Mouse (Mus musculus) Patski (cell line): Measurements from ENCODE around the gene Sfxn5. TPM values are rescaled to one million over a fixed set of nuclear protein-coding genes. Genes with fewer than 3 reads are reported as not detected.

ENCODE experiments used
- ATAC-seq: fragments of 100-300 bp; one replicate; pipeline ENCODE4 v1.8.0; 2021
- CTCF ChIA-PET: fragments of 350-600 bp; sonication (Branson Sonifier 250); formaldehyde crosslinking; loops from one replicate; lab custom pipeline; 2022; ENCODE audit warnings: inconsistent platforms; lab: Charles Lee
- POLR2A ChIA-PET: fragments of 350-600 bp; sonication (Branson Sonifier 250); formaldehyde crosslinking; loops from one replicate; lab custom pipeline; 2022; ENCODE audit warnings: antibody characterized with exemption, inconsistent platforms; lab: Charles Lee
- DNase-seq: peaks from one replicate; pipeline ENCODE4 v3.0.0-alpha.2; 2011; ENCODE audit warnings: low read depth, low spot score
- H3K27me3 ChIP-seq: fragments of 371-371 bp; one replicate; pipeline ENCODE4 v1.5.1; 2021
- CTCF ChIP-seq: fragments of 100-300 bp; IDR thresholded peaks from one replicate; pipeline ENCODE4 v1.5.1; 2021
- in situ Hi-C: fragments of 300-500 bp; cut with MboI; formaldehyde crosslinking; loops from 3 replicates; pipeline ENCODE4 v1.11.1; 2018; ENCODE audit warnings: low pct_unique_long_range_greater_than_20kb, mixed read lengths
- polyA plus RNA-seq: library from polyadenylated mRNA; unstranded; gene quantifications from one replicate; pipeline ENCODE4 v1.2.3, GENCODE M21; 2021

Gene Sfxn5
- polyA plus RNA-seq, 1 experiment from 2014 or later: 10.9 TPM

DNA sequence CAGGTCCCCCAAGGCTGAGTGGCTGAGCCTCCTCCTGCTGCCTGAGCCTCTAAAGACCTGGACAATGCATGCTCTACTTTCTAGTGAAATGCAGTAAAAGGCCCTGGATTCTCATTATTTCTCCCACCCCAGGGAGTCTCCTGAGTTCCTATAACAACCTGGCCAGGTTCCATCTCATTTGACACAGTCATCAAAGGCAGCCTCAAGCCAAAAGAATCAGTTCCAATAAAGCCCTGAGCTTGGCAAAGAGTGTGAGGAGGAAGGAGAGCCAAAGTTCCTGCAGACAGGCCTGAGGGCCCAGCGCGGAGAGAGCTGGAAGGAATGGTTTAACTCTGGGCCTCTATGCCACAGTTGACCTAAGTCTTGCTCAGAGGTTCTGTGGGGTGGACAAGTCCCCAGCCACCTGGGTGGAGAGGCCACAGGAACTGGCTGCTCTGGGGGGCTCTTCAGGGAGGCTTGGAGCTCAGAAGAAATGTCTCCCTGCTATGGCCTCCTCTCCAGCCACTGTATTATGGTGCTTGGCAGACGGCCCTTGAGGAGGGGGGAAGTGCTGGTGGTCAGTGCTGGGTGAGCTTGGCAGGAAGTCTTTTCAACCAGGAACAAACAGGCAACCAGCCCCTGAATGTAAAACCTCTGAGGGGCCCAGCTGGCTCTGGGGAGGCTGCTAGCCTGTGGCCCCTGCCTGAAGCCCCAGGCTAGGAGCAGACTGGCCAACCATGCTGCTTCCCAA, 30.7 kb downstream of the Sfxn5 start:
- CTCF ChIA-PET: interaction anchor here (0.7 to 1.4 kb wide), 4 partner anchors 10 to 44 kb away, joined by 3 read pairs; no protein-coding TSS in a partner anchor
- no peak for TF ChIP-seq CTCF
- in situ Hi-C loops: no loop called here
- POLR2A ChIA-PET: interaction anchor here (0.6 kb wide), 1 partner anchor 124 kb away, joined by 4 read pairs; no protein-coding TSS in a partner anchor
- no peaks in the 10 kb centered on the region for H3K27me3 ChIP-seq
- peak; percentile 49 for ATAC-seq
- peak; percentile 38 for DNase-seq

DNA sequence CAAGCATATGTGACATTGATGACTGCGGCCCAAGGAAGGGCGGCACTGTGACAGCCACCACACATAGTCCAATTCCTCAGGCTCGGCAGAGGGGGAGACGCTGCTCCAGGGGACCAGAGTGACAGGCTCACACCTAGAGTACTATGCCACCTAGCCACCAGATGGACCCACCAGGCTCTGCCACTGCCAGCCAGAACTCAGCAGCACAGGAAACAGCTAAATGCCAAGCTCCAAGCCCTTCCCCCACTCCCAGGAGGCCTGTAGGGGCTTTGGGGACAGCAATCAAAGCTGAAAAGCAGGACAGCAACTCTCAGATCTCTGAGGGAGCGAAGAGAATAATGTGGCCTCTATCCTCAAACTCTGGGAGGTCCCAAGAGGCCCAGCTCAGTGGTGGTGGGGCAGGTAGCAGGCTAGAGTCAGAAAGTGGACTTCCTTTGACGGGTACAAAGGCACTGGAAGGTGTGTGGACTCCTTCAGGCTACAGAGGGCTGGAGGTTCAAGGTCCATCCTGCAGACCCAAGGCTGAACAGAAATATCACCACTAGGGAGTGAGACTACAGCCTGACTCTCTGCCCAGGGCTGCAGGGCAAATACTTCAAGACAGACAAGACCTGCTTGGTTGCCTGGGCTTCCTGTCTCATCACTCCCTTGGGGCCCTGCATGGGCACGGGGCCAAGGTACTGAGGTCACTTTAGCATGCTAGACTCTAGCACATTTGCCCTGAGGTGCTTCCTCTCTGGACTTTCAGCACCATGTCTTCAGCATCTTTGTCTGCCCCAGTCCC, 37.6 kb downstream of the Sfxn5 start:
- ChIA-PET CTCF (interaction anchor here (0.8 to 1.4 kb wide), 3 partner anchors 31 to 98 kb away, joined by 3 to 4 read pairs (median 3); no protein-coding TSS in a partner anchor), POLR2A (no interaction called here)
- in situ Hi-C loops: no loop called here
- no peak for TF ChIP-seq CTCF
- ATAC-seq (peak; percentile 89), DNase-seq (peak; percentile 82)
- no peaks in the 10 kb centered on the region for H3K27me3 ChIP-seq

DNA sequence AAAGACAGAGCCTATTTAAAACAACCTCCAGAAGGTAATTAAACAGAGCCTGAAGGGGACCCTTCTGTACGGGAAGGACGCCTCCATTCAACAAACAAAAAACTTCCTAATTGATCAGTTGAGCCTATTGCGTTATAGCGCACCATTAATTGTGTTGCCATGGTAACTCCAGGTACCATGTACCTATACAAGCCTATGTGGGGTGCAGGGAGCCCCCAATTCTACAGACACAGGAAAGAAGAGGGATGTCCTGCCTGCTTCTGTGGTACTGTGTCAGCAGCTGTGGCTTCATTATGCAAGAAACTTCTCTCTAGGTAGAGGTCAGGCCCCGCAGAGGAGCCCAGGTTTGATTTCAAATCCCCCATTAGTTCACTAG, 39.2 kb downstream of the Sfxn5 start:
- POLR2A ChIA-PET: interaction anchor here (1.8 kb wide), 1 partner anchor 38 kb away, joined by 4 read pairs; no protein-coding TSS in a partner anchor

DNA sequence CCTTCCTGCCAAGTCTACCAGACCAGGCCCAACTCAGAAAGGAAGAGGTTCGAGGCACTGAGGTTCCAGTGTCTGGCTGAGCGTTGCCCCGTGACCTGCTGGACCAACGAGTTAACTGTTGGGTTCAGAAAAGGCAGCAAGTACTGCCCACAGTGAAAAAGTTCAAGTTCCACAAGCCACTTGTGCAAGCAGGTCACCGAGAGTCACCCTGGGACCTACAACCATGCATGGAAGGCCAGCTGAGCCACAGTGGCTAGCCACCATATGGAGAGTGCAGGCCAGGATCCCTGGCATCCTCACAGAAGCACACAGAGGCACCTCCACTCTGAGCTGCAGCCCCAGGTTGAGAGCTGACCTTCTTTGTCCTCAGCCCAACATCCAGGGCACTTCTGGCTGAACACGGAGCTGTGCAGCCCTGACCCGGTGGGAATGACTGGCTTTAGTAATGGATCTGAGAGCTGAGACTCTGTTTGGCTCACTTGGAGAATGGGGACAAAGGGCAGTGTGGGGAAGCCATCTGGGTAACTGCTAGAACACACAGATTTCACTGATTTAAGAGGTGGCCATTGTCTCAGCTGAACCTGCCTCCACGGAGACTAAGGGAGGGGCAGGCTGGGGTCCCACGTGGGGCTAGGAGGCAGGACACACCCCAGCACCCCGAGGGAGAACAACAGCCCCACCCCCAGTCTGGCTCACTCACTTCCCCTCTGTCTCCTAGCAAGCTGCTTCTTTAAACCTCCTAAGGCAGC, 39.8 kb downstream of the Sfxn5 start:
- ATAC-seq: no peak
- in situ Hi-C loops: no loop called here

More for the DNA sequence above, 39.2 kb downstream of the Sfxn5 start:
- H3K27me3 ChIP-seq: no peaks in the 10 kb centered on the region
- ATAC-seq (no peak), DNase-seq (no peak)
- in situ Hi-C loops: no loop called here
- TF ChIP-seq CTCF: no peak
- CTCF ChIA-PET: no interaction called here

DNA sequence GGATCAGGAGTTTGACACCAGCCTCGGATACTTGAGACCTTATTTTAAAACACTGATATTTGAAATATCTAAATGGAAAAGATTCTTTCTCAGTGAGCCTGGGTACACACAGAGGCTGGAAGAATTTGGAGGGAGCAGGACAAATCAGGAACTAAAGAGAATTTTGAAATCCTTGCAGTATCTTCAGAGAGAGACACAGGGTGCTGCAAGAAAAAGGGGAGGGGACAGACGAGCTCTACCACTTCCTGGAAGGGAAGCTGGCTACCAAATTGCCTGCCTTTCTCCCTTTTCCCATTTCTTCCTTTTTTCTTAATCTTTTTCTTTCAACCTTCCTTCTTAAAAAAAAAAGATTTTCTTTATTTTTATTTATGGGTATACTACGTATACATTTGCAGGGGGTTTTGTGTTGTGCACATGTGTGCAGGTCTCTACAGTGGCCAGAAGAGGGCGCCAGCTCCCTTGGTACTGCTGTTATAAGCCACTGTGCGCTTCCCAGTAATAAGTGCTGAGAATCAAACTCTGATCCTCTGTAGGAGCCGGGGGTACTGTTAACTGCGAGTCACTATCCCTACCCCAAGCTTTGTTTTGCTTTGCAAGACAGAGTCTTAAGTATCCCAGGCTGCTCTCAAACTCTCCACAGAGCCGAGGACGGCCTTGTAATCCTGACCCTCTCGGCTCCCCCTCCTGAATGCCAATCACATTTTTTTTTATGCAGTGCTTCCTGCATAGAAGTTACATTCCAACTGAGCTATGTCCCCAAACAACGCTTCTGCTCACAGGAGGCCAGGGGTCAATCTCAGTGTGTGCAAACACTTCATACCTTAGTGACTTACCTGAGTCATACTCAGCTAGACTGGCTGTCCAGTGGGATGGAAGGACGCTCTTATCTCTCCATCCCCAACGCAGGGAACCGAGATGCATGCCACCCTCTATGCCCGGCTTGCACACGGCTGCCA, 42.1 kb downstream of the Sfxn5 start:
- TF ChIP-seq CTCF: no peak
- H3K27me3 ChIP-seq: no peaks in the 10 kb centered on the region
- ChIA-PET CTCF (interaction anchor here (0.8 to 1.9 kb wide), 6 partner anchors 13 to 120 kb away, joined by 3 to 4 read pairs (median 4); no protein-coding TSS in a partner anchor), POLR2A (interaction anchor here (0.6 to 0.9 kb wide), 3 partner anchors 24 to 114 kb away, joined by 3 to 4 read pairs (median 4); no protein-coding TSS in a partner anchor)
- no peak for ATAC-seq
- in situ Hi-C loops: no loop called here
- no peak for DNase-seq

More for the DNA sequence above, 39.8 kb downstream of the Sfxn5 start:
- no peaks in the 10 kb centered on the region for H3K27me3 ChIP-seq
- TF ChIP-seq CTCF: no peak
- ChIA-PET CTCF (interaction anchor here (1.1 kb wide), 1 partner anchor 11 kb away, joined by 3 read pairs; no protein-coding TSS in a partner anchor), POLR2A (interaction anchor here (1.8 kb wide), 1 partner anchor 39 kb away, joined by 4 read pairs; no protein-coding TSS in a partner anchor)
- DNase-seq: no peak

DNA sequence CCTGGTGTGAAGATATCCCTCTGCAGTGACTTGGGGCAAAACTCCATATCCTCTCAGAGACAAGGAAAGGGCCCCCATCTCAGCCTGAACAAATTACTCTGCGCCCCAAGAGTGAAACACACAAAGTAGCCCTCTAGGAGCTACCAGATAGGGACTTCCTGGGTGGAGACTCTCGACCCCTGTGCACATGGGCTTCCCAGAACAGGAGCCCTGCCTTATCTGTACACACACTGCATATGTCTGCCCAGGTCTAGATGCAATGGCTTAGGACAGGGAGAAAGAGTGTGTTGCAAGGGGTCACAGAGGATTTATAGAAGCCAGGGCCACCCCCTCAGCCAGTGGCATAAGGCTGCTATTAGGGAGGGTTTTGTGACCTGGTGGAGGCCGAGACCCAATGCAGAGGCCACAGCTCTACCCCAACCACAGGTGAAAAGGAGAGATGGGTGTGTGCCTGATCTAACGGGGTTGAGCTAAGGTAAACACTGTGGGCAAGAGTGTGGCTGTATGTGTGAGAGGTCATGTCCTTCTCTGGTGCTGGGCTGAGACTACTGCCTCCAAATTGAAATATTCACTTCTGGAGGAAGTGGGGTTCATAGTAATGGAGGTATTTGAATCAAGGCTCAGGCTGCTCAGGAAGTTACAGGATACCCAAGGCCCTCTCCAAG, 44.9 kb downstream of the Sfxn5 start:
- no peaks in the 10 kb centered on the region for H3K27me3 ChIP-seq
- DNase-seq (no peak), ATAC-seq (no peak)
- in situ Hi-C loops: no loop called here
- CTCF ChIA-PET: no interaction called here
- POLR2A ChIA-PET: interaction anchor here (1.2 kb wide), 1 partner anchor 44 kb away, joined by 4 read pairs; the partner anchor contains the start of gene Sfxn5
- TF ChIP-seq CTCF: no peak

DNA sequence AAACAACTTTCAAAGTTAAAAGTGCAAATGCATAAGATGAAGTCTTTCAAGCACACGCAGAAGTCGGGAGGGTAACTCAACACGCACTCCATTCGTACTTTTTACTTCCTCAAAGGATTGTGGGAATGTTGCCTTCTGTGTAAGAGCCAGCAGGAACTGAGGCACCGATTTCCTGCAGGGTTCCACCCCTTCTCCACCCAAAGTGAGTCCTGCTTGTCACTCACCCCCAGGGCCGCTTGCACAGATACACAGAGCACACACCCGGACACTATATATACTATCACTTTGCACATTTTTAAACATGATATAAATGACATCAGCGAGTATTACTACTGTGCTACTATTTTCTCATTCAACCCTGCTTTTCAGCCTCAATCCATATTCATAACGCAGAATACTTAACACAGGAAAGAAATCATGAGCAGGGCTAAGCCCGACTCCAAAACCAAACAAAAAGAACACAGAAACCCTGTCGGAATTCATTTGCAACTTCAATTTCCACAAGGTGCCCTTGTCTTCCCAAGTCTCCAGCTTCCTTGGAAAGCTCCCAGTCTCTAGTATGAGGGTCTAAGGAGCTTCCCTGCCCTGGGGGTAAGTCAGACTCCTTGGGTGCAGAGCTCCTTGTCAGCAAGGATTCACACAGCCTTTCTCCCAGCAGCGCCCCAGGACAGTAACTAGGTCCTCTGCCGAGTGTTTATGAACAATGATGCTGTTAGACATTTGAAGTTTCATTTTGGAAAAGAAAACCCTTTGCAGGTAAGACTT, 46.8 kb downstream of the Sfxn5 start:
- in situ Hi-C loops: no loop called here
- DNase-seq (no peak), ATAC-seq (no peak)
- ChIA-PET CTCF (no interaction called here), POLR2A (no interaction called here)
- no peak for TF ChIP-seq CTCF
- no peaks in the 10 kb centered on the region for H3K27me3 ChIP-seq

DNA sequence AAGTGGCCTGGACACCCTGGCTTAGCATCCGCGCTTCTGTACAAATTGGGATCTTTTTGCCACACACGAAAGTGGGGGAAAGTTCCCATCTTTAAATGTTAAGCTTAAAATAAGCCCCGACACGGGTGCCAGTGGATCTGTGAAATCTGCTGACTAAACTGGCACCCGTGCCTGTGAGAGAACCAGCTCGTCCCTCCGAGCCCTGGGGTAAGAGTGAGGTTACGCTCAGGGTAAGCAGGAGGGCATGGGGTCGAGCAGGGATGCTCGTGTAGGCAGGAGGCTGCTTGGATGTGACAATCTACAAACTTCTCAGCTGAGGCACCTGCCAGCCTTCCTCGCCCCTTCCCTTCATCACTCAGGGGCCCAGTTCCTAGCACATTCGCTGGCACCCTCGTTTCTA, 52.4 kb downstream of the Sfxn5 start:
- CTCF ChIA-PET: interaction anchor here (1.1 to 1.6 kb wide), 4 partner anchors 9 to 119 kb away, joined by 3 to 4 read pairs (median 3); no protein-coding TSS in a partner anchor
- H3K27me3 ChIP-seq: no peaks in the 10 kb centered on the region
- ATAC-seq: no peak
- TF ChIP-seq CTCF: no peak
- POLR2A ChIA-PET: no interaction called here
- DNase-seq: no peak
- in situ Hi-C loops: no loop called here
